Mouse (Mus musculus): ENCODE measurements around the gene Plekha6. TPM values are rescaled to one million over a fixed set of nuclear protein-coding genes. Genes with fewer than 3 reads are reported as not detected.

Plekha6 gene
- polyA plus RNA-seq, 1 experiment from 2014 or later: 3.2 TPM

- H3K4me3 ChIP-seq (ENCODE audit: low read depth, low read length): peak overlapping the region; percentile 88
- ATAC-seq: no peak
- TF ChIP-seq CTCF (IDR thresholded peaks at IDR 0.05): no peak
- no peak for TF ChIP-seq EP300 (IDR thresholded peaks at IDR 0.05)
- peaks cover 17% of the 10 kb centered on the region; the same call in 1 of the 2 replicates for H3K36me3 ChIP-seq (ENCODE audit: insufficient read depth, low read length)
- peaks cover 9% of the 10 kb centered on the region; the same call in 1 of the 2 replicates for H3K4me1 ChIP-seq (ENCODE audit: insufficient read depth, low read depth, low read length)
- H3K27ac ChIP-seq (ENCODE audit: low read length): peak overlapping the region; percentile 99; the same call in 1 of the 2 replicates
- 1% methylated on average over 4 of the region's 4 CpGs for WGBS
- H3K27me3 ChIP-seq (replicated peaks; ENCODE audit: insufficient read depth, low read length): no peaks in the 10 kb centered on the region
- H3K4me2 ChIP-seq (replicated peaks; ENCODE audit: low read depth, low read length): peak overlapping the region; percentile 85
- no peaks in the 10 kb centered on the region for H3K9me3 ChIP-seq (ENCODE audit: low read length)
- H3K9ac ChIP-seq (replicated peaks; ENCODE audit: low read depth): peak overlapping the region; percentile 97
- DNase-seq (ENCODE audit: low spot score): peak; percentile 24
These were observed 29.9 kb upstream of the Plekha6 start for GRCm38 (mm10) chr1:133134071-133134470.

DNA sequence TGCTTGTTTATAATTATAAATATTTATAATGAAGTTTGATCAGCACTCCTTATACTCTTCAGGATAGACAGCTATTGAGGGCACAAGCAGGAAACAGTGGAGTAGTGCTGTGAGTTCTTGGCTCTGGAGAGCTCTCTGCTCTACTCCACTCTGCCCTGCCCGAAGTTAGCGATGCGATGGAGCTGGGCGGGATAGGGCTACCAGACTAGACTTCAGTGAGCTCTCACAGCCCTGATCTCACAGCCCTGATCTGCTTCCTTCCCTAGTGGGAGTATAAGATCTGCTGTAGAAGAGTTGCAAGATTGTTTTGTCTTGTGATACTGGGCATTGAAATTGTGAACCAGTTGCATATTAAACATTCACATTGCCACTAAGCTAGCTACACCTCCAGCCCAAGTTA is 29.1 kb upstream of the Plekha6 start:
- Histone ChIP-seq H3K4me1 (ENCODE audit: insufficient read depth, low read depth, low read length) (peaks cover 9% of the 10 kb centered on the region; the same call in 1 of the 2 replicates), H3K36me3 (ENCODE audit: insufficient read depth, low read length) (peaks cover 17% of the 10 kb centered on the region; the same call in 1 of the 2 replicates), H3K4me2 (replicated peaks; ENCODE audit: low read depth, low read length) (peak overlapping the region; percentile 85), H3K27ac (ENCODE audit: low read length) (no peak overlapping the region), H3K9ac (replicated peaks; ENCODE audit: low read depth) (no peak overlapping the region), H3K27me3 (replicated peaks; ENCODE audit: insufficient read depth, low read length) (no peaks in the 10 kb centered on the region), H3K9me3 (ENCODE audit: low read length) (no peaks in the 10 kb centered on the region), H3K4me3 (ENCODE audit: low read depth, low read length) (peak overlapping the region; percentile 88)
- 0% methylated on average over 4 of the region's 4 CpGs for whole genome bisulfite sequencing
- ATAC-seq (no peak), DNase-seq (ENCODE audit: low spot score) (peak; percentile 32)
- no peak for TF ChIP-seq CTCF (IDR thresholded peaks at IDR 0.05)
- TF ChIP-seq EP300 (IDR thresholded peaks at IDR 0.05): no peak

GRCm38 (mm10) chr1:133135808-133136207 is 28.2 kb upstream of the Plekha6 start:
- Histone ChIP-seq H3K4me2 (replicated peaks; ENCODE audit: low read depth, low read length) (peak overlapping the region; percentile 85), H3K4me1 (ENCODE audit: insufficient read depth, low read depth, low read length) (peaks cover 9% of the 10 kb centered on the region; the same call in 1 of the 2 replicates), H3K27ac (ENCODE audit: low read length) (no peak overlapping the region), H3K9me3 (ENCODE audit: low read length) (no peaks in the 10 kb centered on the region), H3K9ac (replicated peaks; ENCODE audit: low read depth) (no peak overlapping the region), H3K27me3 (replicated peaks; ENCODE audit: insufficient read depth, low read length) (no peaks in the 10 kb centered on the region), H3K4me3 (ENCODE audit: low read depth, low read length) (peak overlapping the region; percentile 24), H3K36me3 (ENCODE audit: insufficient read depth, low read length) (peaks cover 17% of the 10 kb centered on the region; the same call in 1 of the 2 replicates)
- ATAC-seq (no peak), DNase-seq (ENCODE audit: low spot score) (no peak)
- TF ChIP-seq CTCF (IDR thresholded peaks at IDR 0.05) (no peak), EP300 (IDR thresholded peaks at IDR 0.05) (no peak)
- WGBS: 46% methylated on average over 5 of the region's 5 CpGs

GRCm38 (mm10) chr1:133138401-133138800 is 25.6 kb upstream of the Plekha6 start:
- no peaks in the 10 kb centered on the region for H3K27me3 ChIP-seq (replicated peaks; ENCODE audit: insufficient read depth, low read length)
- no peak overlapping the region for H3K4me2 ChIP-seq (replicated peaks; ENCODE audit: low read depth, low read length)
- H3K27ac ChIP-seq (ENCODE audit: low read length): no peak overlapping the region
- ATAC-seq (no peak), DNase-seq (ENCODE audit: low spot score) (no peak)
- H3K9me3 ChIP-seq (ENCODE audit: low read length): no peaks in the 10 kb centered on the region
- H3K4me1 ChIP-seq (ENCODE audit: insufficient read depth, low read depth, low read length): peaks cover 9% of the 10 kb centered on the region; the same call in 1 of the 2 replicates
- H3K36me3 ChIP-seq (ENCODE audit: insufficient read depth, low read length): peaks cover 17% of the 10 kb centered on the region; the same call in 1 of the 2 replicates
- 96% methylated on average over 1 of the region's 1 CpGs for WGBS
- no peak overlapping the region for H3K4me3 ChIP-seq (ENCODE audit: low read depth, low read length)
- H3K9ac ChIP-seq (replicated peaks; ENCODE audit: low read depth): no peak overlapping the region
- TF ChIP-seq EP300 (IDR thresholded peaks at IDR 0.05) (no peak), CTCF (IDR thresholded peaks at IDR 0.05) (no peak)

GRCm38 (mm10) chr1:133146014-133147009 is 17.7 kb upstream of the Plekha6 start:
- no peaks in the 10 kb centered on the region for H3K9me3 ChIP-seq (ENCODE audit: low read length)
- H3K4me3 ChIP-seq (ENCODE audit: low read depth, low read length): no peak overlapping the region
- 57% methylated on average over 22 of the region's 22 CpGs for WGBS
- H3K9ac ChIP-seq (replicated peaks; ENCODE audit: low read depth): no peak overlapping the region
- DNase-seq (ENCODE audit: low spot score) (peak; percentile 78), ATAC-seq (peak; percentile 78)
- no peaks in the 10 kb centered on the region for H3K27me3 ChIP-seq (replicated peaks; ENCODE audit: insufficient read depth, low read length)
- TF ChIP-seq CTCF (IDR thresholded peaks at IDR 0.05) (peak; percentile 92), EP300 (IDR thresholded peaks at IDR 0.05) (no peak)
- H3K4me2 ChIP-seq (replicated peaks; ENCODE audit: low read depth, low read length): no peak overlapping the region
- H3K4me1 ChIP-seq (ENCODE audit: insufficient read depth, low read depth, low read length): no peaks in the 10 kb centered on the region
- no peaks in the 10 kb centered on the region for H3K36me3 ChIP-seq (ENCODE audit: insufficient read depth, low read length)
- H3K27ac ChIP-seq (ENCODE audit: low read length): no peak overlapping the region

DNA sequence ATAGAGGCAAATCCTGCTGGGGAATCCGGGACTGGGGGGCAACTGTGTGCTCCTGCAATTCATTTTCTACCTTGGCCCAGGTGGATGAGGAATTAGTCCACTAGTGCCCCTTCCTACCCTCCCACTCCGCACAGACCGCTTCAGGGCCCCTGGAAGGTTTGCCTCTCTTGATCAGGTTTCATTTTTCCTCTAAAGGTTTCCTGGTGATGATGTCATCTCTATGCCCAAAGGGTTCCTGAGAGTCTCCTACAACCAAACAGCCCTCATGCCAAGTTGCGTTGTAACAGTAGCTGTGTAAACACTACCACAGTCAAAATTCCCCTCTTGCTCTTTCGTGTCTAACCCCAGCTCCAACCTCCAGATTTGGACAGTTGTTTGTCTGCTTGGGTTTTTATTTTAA is 16.7 kb upstream of the Plekha6 start:
- Histone ChIP-seq H3K4me3 (ENCODE audit: low read depth, low read length) (no peak overlapping the region), H3K36me3 (ENCODE audit: insufficient read depth, low read length) (no peaks in the 10 kb centered on the region), H3K9ac (replicated peaks; ENCODE audit: low read depth) (no peak overlapping the region), H3K27ac (ENCODE audit: low read length) (no peak overlapping the region), H3K4me2 (replicated peaks; ENCODE audit: low read depth, low read length) (no peak overlapping the region), H3K27me3 (replicated peaks; ENCODE audit: insufficient read depth, low read length) (no peaks in the 10 kb centered on the region), H3K4me1 (ENCODE audit: insufficient read depth, low read depth, low read length) (no peaks in the 10 kb centered on the region), H3K9me3 (ENCODE audit: low read length) (no peaks in the 10 kb centered on the region)
- 52% methylated on average over 5 of the region's 5 CpGs for WGBS
- TF ChIP-seq CTCF (IDR thresholded peaks at IDR 0.05) (no peak), EP300 (IDR thresholded peaks at IDR 0.05) (no peak)
- DNase-seq (ENCODE audit: low spot score) (peak; percentile 60), ATAC-seq (peak; percentile 36; the same call in 1 of the 2 replicates)

All from lung, postnatal 0 days (tissue).